Mouse (Mus musculus) liver, embryonic 14.5 days (tissue): ENCODE measurements around the gene Wdr38. TPM values are rescaled to one million over a fixed set of nuclear protein-coding genes. Genes with fewer than 3 reads are reported as not detected.
A peak's percentile ranks its signal among the peaks of the same experiment; 100 is the strongest.

ENCODE experiments used
- ATAC-seq: fragments of 200-750 bp; cut with Nextera tagmentation; 2 replicates; pipeline ENCODE4 v1.8.0; 2017; ENCODE audit warnings: moderate number of reproducible peaks, mild to moderate bottlenecking, moderate library complexity; ENCODE audit not compliant: insufficient read depth
- DNase-seq, 3 experiments: peaks; one replicate each; pipeline ENCODE4 v3.0.0-alpha.2; 2012 to 2013; ENCODE audit warnings: low read depth in 3 of 3, low spot score in 3 of 3
- H3K27ac ChIP-seq: fragments of 300-500 bp; sonication (generic); 2 replicates; pipeline ENCODE4 v1.5.1; 2014; ENCODE audit warnings: moderate library complexity, mild to moderate bottlenecking, control low read depth, inconsistent platforms
- H3K27me3 ChIP-seq: fragments of 300-500 bp; sonication (generic); 2 replicates; pipeline ENCODE4 v1.6.1; 2014; ENCODE audit warnings: mild to moderate bottlenecking, low read length, moderate library complexity; ENCODE audit not compliant: control insufficient read depth, insufficient read depth
- H3K36me3 ChIP-seq: fragments of 300-500 bp; sonication (generic); replicated peaks from 2 replicates; pipeline ENCODE4 v1.6.1; 2014; ENCODE audit warnings: low read depth; ENCODE audit not compliant: control insufficient read depth, insufficient read depth
- H3K4me1 ChIP-seq, 2 experiments: fragments of 200-500 bp in 1 of 2; fragments of 300-500 bp in 1 of 2; sonication (generic) in 1 of 2; replicated peaks; 2 replicates each; pipeline ENCODE4 v1.6.1; 2012 to 2014; ENCODE audit warnings: antibody characterized with exemption in 1 of 2, inconsistent platforms in 1 of 2, low read length in 1 of 2; ENCODE audit not compliant: control insufficient read depth in 2 of 2, insufficient read depth in 2 of 2
- H3K4me2 ChIP-seq: fragments of 300-500 bp; sonication (generic); 2 replicates; pipeline ENCODE4 v1.6.1; 2014; ENCODE audit warnings: low read depth, mild to moderate bottlenecking, control low read depth, moderate library complexity
- H3K4me3 ChIP-seq, 2 experiments: fragments of 200-500 bp in 1 of 2; fragments of 300-500 bp in 1 of 2; sonication (generic) in 1 of 2; 2 replicates each; pipeline ENCODE4 v1.5.1; 2012 to 2014; ENCODE audit warnings: low read depth in 2 of 2, low read length in 2 of 2, mild to moderate bottlenecking in 2 of 2, control low read depth in 1 of 2, inconsistent platforms in 1 of 2, moderate library complexity in 1 of 2; ENCODE audit not compliant: insufficient read depth in 1 of 2
- H3K9ac ChIP-seq: fragments of 300-500 bp; sonication (generic); replicated peaks from 2 replicates; pipeline ENCODE4 v1.6.1; 2014; ENCODE audit warnings: mild to moderate bottlenecking, control low read depth, moderate library complexity
- H3K9me3 ChIP-seq: fragments of 300-500 bp; sonication (generic); 2 replicates; pipeline ENCODE4 v1.6.1; 2016; ENCODE audit warnings: low read length, mixed read lengths; ENCODE audit not compliant: control insufficient read depth
- CTCF ChIP-seq: IDR thresholded peaks from 2 replicates; pipeline ENCODE4 v1.5.1; 2016; ENCODE audit warnings: antibody characterized with exemption, low read depth, control low read depth
- EP300 ChIP-seq: IDR thresholded peaks from 2 replicates; pipeline ENCODE4 v1.6.1; 2016; ENCODE audit warnings: antibody characterized with exemption, low read depth
- WGBS: fragments of 180-500 bp; shearing (Covaris S2); extraction: QIAGEN DNeasy Blood & Tissue Kit; methylation state at CpG from one replicate; pipeline ENCODE4 v1.1.7; 2014; ENCODE audit not compliant: insufficient replicate concordance; 5-methylcytosine and 5-hydroxymethylcytosine counted together
- polyA plus RNA-seq, 2 experiments: library from polyadenylated mRNA; depleted of rRNA in 1 of 2; stranded (reverse) in 1 of 2; unstranded in 1 of 2; fragments of >200 nt; fragmentation: Nextera tagmentation in 1 of 2; extraction: Ambion mirVana in 1 of 2; gene quantifications; 2 replicates each; pipeline versions ENCODE4 v1.2.1 to v1.2.3; 2012 to 2014

The Wdr38 gene
- polyA plus RNA-seq, 2 experiments: 0.42 to 0.58 TPM

GRCm38 (mm10) chr2:38956062-38956461 is 41.2 kb upstream of the Wdr38 start:
- no peak overlapping the region for H3K27ac ChIP-seq
- peaks cover 4% of the 10 kb centered on the region in 2 experiments; a peak in 2 of 4 replicates for H3K4me1 ChIP-seq
- H3K4me3 ChIP-seq: no peak overlapping the region
- ATAC-seq (no peak), DNase-seq (no peak)
- H3K36me3 ChIP-seq: no peaks in the 10 kb centered on the region
- WGBS: 40% methylated on average over 2 of the region's 2 CpGs
- H3K9me3 ChIP-seq: no peaks in the 10 kb centered on the region
- no peak overlapping the region for H3K9ac ChIP-seq
- H3K4me2 ChIP-seq: no peak overlapping the region
- TF ChIP-seq CTCF: no peak
- no peak for TF ChIP-seq EP300
- no peaks in the 10 kb centered on the region for H3K27me3 ChIP-seq

GRCm38 (mm10) chr2:38957671-38958223 is 39.5 kb upstream of the Wdr38 start:
- no peak for DNase-seq
- Histone ChIP-seq H3K27ac (no peak overlapping the region), H3K4me3 (no peak overlapping the region), H3K36me3 (no peaks in the 10 kb centered on the region), H3K4me2 (no peak overlapping the region), H3K4me1 (peaks cover 4% of the 10 kb centered on the region in 2 experiments; a peak in 2 of 4 replicates), H3K9me3 (no peaks in the 10 kb centered on the region), H3K9ac (no peak overlapping the region), H3K27me3 (no peaks in the 10 kb centered on the region)
- ATAC-seq: peak; percentile 37; the same call in 1 of the 2 replicates
- TF ChIP-seq EP300 (no peak), CTCF (no peak)
- 59% methylated on average over 5 of the region's 5 CpGs for WGBS

GRCm38 (mm10) chr2:38964198-38964597 is 33.1 kb upstream of the Wdr38 start:
- DNase-seq (no peak), ATAC-seq (no peak)
- Histone ChIP-seq H3K27me3 (no peaks in the 10 kb centered on the region), H3K9ac (no peak overlapping the region; the same call in 1 of the 2 replicates), H3K27ac (no peak overlapping the region), H3K4me1 (peaks cover 4% of the 10 kb centered on the region in 2 experiments; a peak in 3 of 4 replicates), H3K9me3 (no peaks in the 10 kb centered on the region), H3K4me2 (no peak overlapping the region), H3K36me3 (no peaks in the 10 kb centered on the region), H3K4me3 (no peak overlapping the region)
- 38% methylated on average over 4 of the region's 4 CpGs for WGBS
- TF ChIP-seq CTCF (no peak), EP300 (no peak)

GRCm38 (mm10) chr2:38969650-38970049 is 27.6 kb upstream of the Wdr38 start:
- no peaks in the 10 kb centered on the region for H3K9me3 ChIP-seq
- H3K9ac ChIP-seq: no peak overlapping the region
- ATAC-seq: peak; percentile 64
- peaks cover 23 to 28% of the 10 kb centered on the region in 2 experiments for H3K4me1 ChIP-seq
- peak overlapping the region; percentile 57 for H3K4me2 ChIP-seq
- 34% methylated on average over 2 of the region's 2 CpGs for WGBS
- H3K36me3 ChIP-seq: no peaks in the 10 kb centered on the region
- TF ChIP-seq CTCF (no peak), EP300 (no peak)
- H3K4me3 ChIP-seq: no peak overlapping the region
- H3K27me3 ChIP-seq: no peaks in the 10 kb centered on the region
- DNase-seq: peak in 1 of 3 experiments; percentile 10
- peak overlapping the region; percentile 86 for H3K27ac ChIP-seq

GRCm38 (mm10) chr2:38970057-38970456 is 27.2 kb upstream of the Wdr38 start:
- peak; percentile 94 for ATAC-seq
- H3K9me3 ChIP-seq: no peaks in the 10 kb centered on the region
- peaks cover 23 to 28% of the 10 kb centered on the region in 2 experiments for H3K4me1 ChIP-seq
- TF ChIP-seq CTCF: no peak
- peak; percentile 86 for TF ChIP-seq EP300
- H3K4me3 ChIP-seq: no peak overlapping the region
- no peaks in the 10 kb centered on the region for H3K36me3 ChIP-seq
- peak overlapping the region; percentile 57 for H3K4me2 ChIP-seq
- WGBS: 19% methylated on average over 5 of the region's 5 CpGs
- peak; percentile 63 to 71 (median 64) for DNase-seq
- peak overlapping the region; percentile 27; the same call in 1 of the 2 replicates for H3K9ac ChIP-seq
- peak overlapping the region; percentile 86 for H3K27ac ChIP-seq
- no peaks in the 10 kb centered on the region for H3K27me3 ChIP-seq
